Mouse (Mus musculus) liver, embryonic 14.5 days (tissue): ENCODE results near the gene Otop3. TPM values are rescaled to one million over a fixed set of nuclear protein-coding genes. Genes with fewer than 3 reads are reported as not detected.
A peak's percentile ranks its signal among the peaks of the same experiment; 100 is the strongest.

ENCODE experiments used
- ATAC-seq: fragments of 200-750 bp; cut with Nextera tagmentation; 2 replicates; pipeline ENCODE4 v1.8.0; 2017; ENCODE audit warnings: moderate number of reproducible peaks, mild to moderate bottlenecking, moderate library complexity; ENCODE audit not compliant: insufficient read depth
- DNase-seq, 3 experiments: peaks; one replicate each; pipeline ENCODE4 v3.0.0-alpha.2; 2012 to 2013; ENCODE audit warnings: low read depth in 3 of 3, low spot score in 3 of 3
- H3K27ac ChIP-seq: fragments of 300-500 bp; sonication (generic); 2 replicates; pipeline ENCODE4 v1.5.1; 2014; ENCODE audit warnings: moderate library complexity, mild to moderate bottlenecking, control low read depth, inconsistent platforms
- H3K27me3 ChIP-seq: fragments of 300-500 bp; sonication (generic); 2 replicates; pipeline ENCODE4 v1.6.1; 2014; ENCODE audit warnings: mild to moderate bottlenecking, low read length, moderate library complexity; ENCODE audit not compliant: control insufficient read depth, insufficient read depth
- H3K36me3 ChIP-seq: fragments of 300-500 bp; sonication (generic); replicated peaks from 2 replicates; pipeline ENCODE4 v1.6.1; 2014; ENCODE audit warnings: low read depth; ENCODE audit not compliant: control insufficient read depth, insufficient read depth
- H3K4me1 ChIP-seq, 2 experiments: fragments of 200-500 bp in 1 of 2; fragments of 300-500 bp in 1 of 2; sonication (generic) in 1 of 2; replicated peaks; 2 replicates each; pipeline ENCODE4 v1.6.1; 2012 to 2014; ENCODE audit warnings: antibody characterized with exemption in 1 of 2, inconsistent platforms in 1 of 2, low read length in 1 of 2; ENCODE audit not compliant: control insufficient read depth in 2 of 2, insufficient read depth in 2 of 2
- H3K4me2 ChIP-seq: fragments of 300-500 bp; sonication (generic); 2 replicates; pipeline ENCODE4 v1.6.1; 2014; ENCODE audit warnings: low read depth, mild to moderate bottlenecking, control low read depth, moderate library complexity
- H3K4me3 ChIP-seq, 2 experiments: fragments of 200-500 bp in 1 of 2; fragments of 300-500 bp in 1 of 2; sonication (generic) in 1 of 2; 2 replicates each; pipeline ENCODE4 v1.5.1; 2012 to 2014; ENCODE audit warnings: low read depth in 2 of 2, low read length in 2 of 2, mild to moderate bottlenecking in 2 of 2, control low read depth in 1 of 2, inconsistent platforms in 1 of 2, moderate library complexity in 1 of 2; ENCODE audit not compliant: insufficient read depth in 1 of 2
- H3K9ac ChIP-seq: fragments of 300-500 bp; sonication (generic); replicated peaks from 2 replicates; pipeline ENCODE4 v1.6.1; 2014; ENCODE audit warnings: mild to moderate bottlenecking, control low read depth, moderate library complexity
- H3K9me3 ChIP-seq: fragments of 300-500 bp; sonication (generic); 2 replicates; pipeline ENCODE4 v1.6.1; 2016; ENCODE audit warnings: low read length, mixed read lengths; ENCODE audit not compliant: control insufficient read depth
- CTCF ChIP-seq: IDR thresholded peaks from 2 replicates; pipeline ENCODE4 v1.5.1; 2016; ENCODE audit warnings: antibody characterized with exemption, low read depth, control low read depth
- EP300 ChIP-seq: IDR thresholded peaks from 2 replicates; pipeline ENCODE4 v1.6.1; 2016; ENCODE audit warnings: antibody characterized with exemption, low read depth
- WGBS: fragments of 180-500 bp; shearing (Covaris S2); extraction: QIAGEN DNeasy Blood & Tissue Kit; methylation state at CpG from one replicate; pipeline ENCODE4 v1.1.7; 2014; ENCODE audit not compliant: insufficient replicate concordance; 5-methylcytosine and 5-hydroxymethylcytosine counted together
- polyA plus RNA-seq, 2 experiments: library from polyadenylated mRNA; depleted of rRNA in 1 of 2; stranded (reverse) in 1 of 2; unstranded in 1 of 2; fragments of >200 nt; fragmentation: Nextera tagmentation in 1 of 2; extraction: Ambion mirVana in 1 of 2; gene quantifications; 2 replicates each; pipeline versions ENCODE4 v1.2.1 to v1.2.3; 2012 to 2014

Gene Otop3
- polyA plus RNA-seq, 2 experiments: not detected

- TF ChIP-seq EP300 (no peak), CTCF (no peak)
- 72% methylated on average over 7 of the region's 7 CpGs for WGBS
Observed at GRCm38 (mm10) chr11:115391358-115391757, 56.8 kb downstream of the Otop3 start.

GRCm38 (mm10) chr11:115393721-115394325, 59.3 kb downstream of the Otop3 start:
- Histone ChIP-seq H3K27ac (no peak overlapping the region), H3K4me3 (no peak overlapping the region), H3K9me3 (no peaks in the 10 kb centered on the region), H3K27me3 (no peaks in the 10 kb centered on the region; the same call in 1 of the 2 replicates), H3K9ac (no peak overlapping the region), H3K4me1 (no peaks in the 10 kb centered on the region), H3K4me2 (peak overlapping the region; percentile 28; the same call in 1 of the 2 replicates), H3K36me3 (no peaks in the 10 kb centered on the region)
- ATAC-seq: no peak
- WGBS: 67% methylated on average over 34 of the region's 34 CpGs
- no peak for DNase-seq
- TF ChIP-seq CTCF (no peak), EP300 (no peak)

More at GRCm38 (mm10) chr11:115391358-115391757, 56.8 kb downstream of the Otop3 start:
- no peak overlapping the region for H3K4me3 ChIP-seq
- H3K36me3 ChIP-seq: no peaks in the 10 kb centered on the region
- no peak for ATAC-seq
- DNase-seq: no peak
- H3K9me3 ChIP-seq: no peaks in the 10 kb centered on the region
- no peak overlapping the region for H3K4me2 ChIP-seq
- no peak overlapping the region for H3K9ac ChIP-seq
- H3K27ac ChIP-seq: no peak overlapping the region
- no peaks in the 10 kb centered on the region; the same call in 1 of the 2 replicates for H3K27me3 ChIP-seq
- no peaks in the 10 kb centered on the region for H3K4me1 ChIP-seq

Other genes starting within 250 kb of the Otop3 start
- gene Rab37, start 243.3 kb upstream of the Otop3 start, polyA plus RNA-seq (2012; rRNA removed): 1.5 and 1.7 TPM in 2 replicates
- gene Rab37, start 243.3 kb upstream of the Otop3 start, polyA plus RNA-seq (2014; fragmentation: Nextera tagmentation; extraction: Ambion mirVana): 1.8 and 2.0 TPM in 2 replicates
- gene Cd300lf, start 200.7 kb upstream of the Otop3 start, polyA plus RNA-seq (2012; rRNA removed): 1.5 and 1.6 TPM in 2 replicates
- gene Cd300lf, start 200.7 kb upstream of the Otop3 start, polyA plus RNA-seq (2014; fragmentation: Nextera tagmentation; extraction: Ambion mirVana): 0.97 and 1.1 TPM in 2 replicates
- 37.9 and 41.4 TPM in 2 replicates for gene Slc9a3r1, start 171.4 kb upstream of the Otop3 start, polyA plus RNA-seq (2012; rRNA removed)
- 49.6 and 58.3 TPM in 2 replicates for gene Slc9a3r1, start 171.4 kb upstream of the Otop3 start, polyA plus RNA-seq (2014; fragmentation: Nextera tagmentation; extraction: Ambion mirVana)
- gene Tmem104, start 147.2 kb upstream of the Otop3 start, polyA plus RNA-seq (2012; rRNA removed): 1.7 and 2.1 TPM in 2 replicates
- 4.0 and 4.1 TPM in 2 replicates for gene Tmem104, start 147.2 kb upstream of the Otop3 start, polyA plus RNA-seq (2014; fragmentation: Nextera tagmentation; extraction: Ambion mirVana)
- gene Nat9, start 146.9 kb upstream of the Otop3 start, polyA plus RNA-seq (2012; rRNA removed): 6.0 and 7.7 TPM in 2 replicates
- 8.2 and 8.5 TPM in 2 replicates for gene Nat9, start 146.9 kb upstream of the Otop3 start, polyA plus RNA-seq (2014; fragmentation: Nextera tagmentation; extraction: Ambion mirVana)
- gene Grin2c, start 67.5 kb upstream of the Otop3 start, polyA plus RNA-seq (2012; rRNA removed): 0.17 and 0.21 TPM in 2 replicates
- gene Grin2c, start 67.5 kb upstream of the Otop3 start, polyA plus RNA-seq (2014; fragmentation: Nextera tagmentation; extraction: Ambion mirVana): 0.05 TPM in 1 of 2 replicates, not detected in the other
- 11.9 and 13.7 TPM in 2 replicates for gene Fdxr, start 57.7 kb upstream of the Otop3 start, polyA plus RNA-seq (2012; rRNA removed)
- gene Fdxr, start 57.7 kb upstream of the Otop3 start, polyA plus RNA-seq (2014; fragmentation: Nextera tagmentation; extraction: Ambion mirVana): 12.3 and 13.3 TPM in 2 replicates
- gene Fads6, start 37.1 kb upstream of the Otop3 start, polyA plus RNA-seq (2012; rRNA removed): 6.6 and 6.7 TPM in 2 replicates
- 2.8 TPM in 2 replicates for gene Fads6, start 37.1 kb upstream of the Otop3 start, polyA plus RNA-seq (2014; fragmentation: Nextera tagmentation; extraction: Ambion mirVana)
- not detected in 2 replicates for gene Otop2, start 27.6 kb upstream of the Otop3 start, polyA plus RNA-seq (2012; rRNA removed)
- not detected in 2 replicates for gene Otop2, start 27.6 kb upstream of the Otop3 start, polyA plus RNA-seq (2014; fragmentation: Nextera tagmentation; extraction: Ambion mirVana)
- gene Ush1g, start 12.7 kb upstream of the Otop3 start, polyA plus RNA-seq (2012; rRNA removed): 0.04 and 0.06 TPM in 2 replicates
- 0.06 and 0.16 TPM in 2 replicates for gene Ush1g, start 12.7 kb upstream of the Otop3 start, polyA plus RNA-seq (2014; fragmentation: Nextera tagmentation; extraction: Ambion mirVana)
- 0.54 and 0.59 TPM in 2 replicates for gene Hid1, start 33.0 kb downstream of the Otop3 start, polyA plus RNA-seq (2012; rRNA removed)
- 0.50 and 0.86 TPM in 2 replicates for gene Hid1, start 33.0 kb downstream of the Otop3 start, polyA plus RNA-seq (2014; fragmentation: Nextera tagmentation; extraction: Ambion mirVana)
- gene Cdr2l, start 47.2 kb downstream of the Otop3 start, polyA plus RNA-seq (2012; rRNA removed): 1.5 and 1.7 TPM in 2 replicates
- 0.86 and 1.0 TPM in 2 replicates for gene Cdr2l, start 47.2 kb downstream of the Otop3 start, polyA plus RNA-seq (2014; fragmentation: Nextera tagmentation; extraction: Ambion mirVana)
- 37.8 and 49.2 TPM in 2 replicates for gene Mrpl58, start 69.0 kb downstream of the Otop3 start, polyA plus RNA-seq (2012; rRNA removed)
- 86.5 and 90.7 TPM in 2 replicates for gene Mrpl58, start 69.0 kb downstream of the Otop3 start, polyA plus RNA-seq (2014; fragmentation: Nextera tagmentation; extraction: Ambion mirVana)
- gene Atp5h, start 85.2 kb downstream of the Otop3 start, polyA plus RNA-seq (2012; rRNA removed): 212 and 334 TPM in 2 replicates
- 616 and 620 TPM in 2 replicates for gene Atp5h, start 85.2 kb downstream of the Otop3 start, polyA plus RNA-seq (2014; fragmentation: Nextera tagmentation; extraction: Ambion mirVana)
- 5.3 and 5.8 TPM in 2 replicates for gene Kctd2, start 85.4 kb downstream of the Otop3 start, polyA plus RNA-seq (2012; rRNA removed)
- gene Kctd2, start 85.4 kb downstream of the Otop3 start, polyA plus RNA-seq (2014; fragmentation: Nextera tagmentation; extraction: Ambion mirVana): 5.2 and 5.6 TPM in 2 replicates
- 0.07 and 0.10 TPM in 2 replicates for gene Trim80, start 105.8 kb downstream of the Otop3 start, polyA plus RNA-seq (2012; rRNA removed)
- 0.06 and 0.13 TPM in 2 replicates for gene Trim80, start 105.8 kb downstream of the Otop3 start, polyA plus RNA-seq (2014; fragmentation: Nextera tagmentation; extraction: Ambion mirVana)
- 0.02 TPM in 2 replicates for gene Slc16a5, start 127.7 kb downstream of the Otop3 start, polyA plus RNA-seq (2012; rRNA removed)
- gene Slc16a5, start 127.7 kb downstream of the Otop3 start, polyA plus RNA-seq (2014; fragmentation: Nextera tagmentation; extraction: Ambion mirVana): 0.05 TPM in 1 of 2 replicates, not detected in the other
- 2.1 and 2.2 TPM in 2 replicates for gene Armc7, start 140.9 kb downstream of the Otop3 start, polyA plus RNA-seq (2012; rRNA removed)
- gene Armc7, start 140.9 kb downstream of the Otop3 start, polyA plus RNA-seq (2014; fragmentation: Nextera tagmentation; extraction: Ambion mirVana): 2.0 and 2.2 TPM in 2 replicates
- gene Nt5c, start 157.1 kb downstream of the Otop3 start, polyA plus RNA-seq (2012; rRNA removed): 27.8 and 31.9 TPM in 2 replicates
- 50.7 and 50.9 TPM in 2 replicates for gene Nt5c, start 157.1 kb downstream of the Otop3 start, polyA plus RNA-seq (2014; fragmentation: Nextera tagmentation; extraction: Ambion mirVana)
- 138 and 151 TPM in 2 replicates for gene Jpt1, start 179.7 kb downstream of the Otop3 start, polyA plus RNA-seq (2012; rRNA removed)
- 233 and 256 TPM in 2 replicates for gene Jpt1, start 179.7 kb downstream of the Otop3 start, polyA plus RNA-seq (2014; fragmentation: Nextera tagmentation; extraction: Ambion mirVana)
- 161 and 198 TPM in 2 replicates for gene Sumo2, start 201.5 kb downstream of the Otop3 start, polyA plus RNA-seq (2012; rRNA removed)
- gene Sumo2, start 201.5 kb downstream of the Otop3 start, polyA plus RNA-seq (2014; fragmentation: Nextera tagmentation; extraction: Ambion mirVana): 393 and 406 TPM in 2 replicates
- 96.0 and 109 TPM in 2 replicates for gene Nup85, start 229.7 kb downstream of the Otop3 start, polyA plus RNA-seq (2012; rRNA removed)
- 118 and 125 TPM in 2 replicates for gene Nup85, start 229.7 kb downstream of the Otop3 start, polyA plus RNA-seq (2014; fragmentation: Nextera tagmentation; extraction: Ambion mirVana)